Mouse (Mus musculus) ES-E14 (cell line): Measurements from ENCODE around the gene Rab35. TPM values are rescaled to one million over a fixed set of nuclear protein-coding genes. Genes with fewer than 3 reads are reported as not detected.

Source experiments
- DNase-seq: peaks from one replicate; pipeline ENCODE4 v3.0.0-alpha.2; 2013; ENCODE audit warnings: low read depth, low spot score
- H3K27ac ChIP-seq: 2 replicates; pipeline ENCODE4 v1.5.1; 2012; ENCODE audit warnings: low read depth, mild to moderate bottlenecking, low read length, moderate library complexity, mixed read lengths; ENCODE audit not compliant: poor library complexity, insufficient read depth, severe bottlenecking
- H3K36me3 ChIP-seq: 2 replicates; pipeline ENCODE4 v1.6.1; 2012; ENCODE audit warnings: mild to moderate bottlenecking, low read length, moderate library complexity, mixed read lengths; ENCODE audit not compliant: control insufficient read depth, poor library complexity, insufficient read depth, severe bottlenecking
- H3K4me1 ChIP-seq, 2 experiments: fragments of 150-350 bp in 1 of 2; sonication (generic) in 1 of 2; 2 replicates each; pipeline ENCODE4 v1.6.1; 2012; ENCODE audit warnings: low read length in 2 of 2, mild to moderate bottlenecking in 1 of 2, mixed read lengths in 1 of 2; ENCODE audit not compliant: control insufficient read depth in 2 of 2, insufficient read depth in 2 of 2, poor library complexity in 1 of 2
- H3K4me3 ChIP-seq, 2 experiments: fragments of 150-350 bp in 1 of 2; sonication (generic) in 1 of 2; 2 replicates each; pipeline ENCODE4 v1.5.1; 2012; ENCODE audit warnings: low read length in 2 of 2, low read depth in 1 of 2, mild to moderate bottlenecking in 1 of 2, mixed read lengths in 1 of 2; ENCODE audit not compliant: insufficient read depth in 1 of 2, poor library complexity in 1 of 2, severe bottlenecking in 1 of 2
- H3K9ac ChIP-seq: 2 replicates; pipeline ENCODE4 v1.6.1; 2012; ENCODE audit warnings: low read depth, mild to moderate bottlenecking, low read length, mixed read lengths; ENCODE audit not compliant: poor library complexity, insufficient read depth, severe bottlenecking
- H3K9me3 ChIP-seq: fragments of 150-350 bp; sonication (generic); 2 replicates; pipeline ENCODE4 v1.6.1; 2012; ENCODE audit warnings: low read depth, mild to moderate bottlenecking, low read length; ENCODE audit not compliant: control insufficient read depth, insufficient read depth
- CHD2 ChIP-seq: IDR thresholded peaks from 2 replicates; pipeline ENCODE4 v1.6.1; 2014; ENCODE audit warnings: mild to moderate bottlenecking, low read depth, low read length, inconsistent platforms
- HCFC1 ChIP-seq: IDR thresholded peaks from 2 replicates; pipeline ENCODE4 v1.6.1; 2012; ENCODE audit warnings: low read length, inconsistent platforms, borderline replicate concordance; ENCODE audit not compliant: insufficient read depth
- MAFK ChIP-seq: IDR thresholded peaks from 2 replicates; pipeline ENCODE4 v1.6.1; 2014; ENCODE audit warnings: mild to moderate bottlenecking, low read depth, low read length, inconsistent platforms; ENCODE audit not compliant: insufficient read depth
- ZC3H11A ChIP-seq: IDR thresholded peaks from 2 replicates; pipeline ENCODE4 v1.6.1; 2012; ENCODE audit warnings: low read depth, mild to moderate bottlenecking, inconsistent platforms, low read length, borderline replicate concordance
- ZNF384 ChIP-seq: IDR thresholded peaks from 2 replicates; pipeline ENCODE4 v1.6.1; 2012; ENCODE audit warnings: low read depth, low read length, inconsistent platforms
- in situ Hi-C, 2 experiments: fragments of 600-800 bp; cut with MboI; formaldehyde crosslinking; loops; one replicate each; pipeline ENCODE4 v1.15.1; 2025; ENCODE audit warnings: low sequenced_read_pairs in 2 of 2, inconsistent platforms in 1 of 2; ENCODE audit not compliant: unreplicated experiment in 2 of 2
- total RNA-seq: library from RNA; depleted of rRNA; stranded (reverse); fragments of 300-350 nt; gene quantifications from 2 replicates; pipeline ENCODE4 v1.2.3, GENCODE M21; 2012

Rab35 gene
- total RNA-seq, 1 experiment, result 58.7 TPM

DNA sequence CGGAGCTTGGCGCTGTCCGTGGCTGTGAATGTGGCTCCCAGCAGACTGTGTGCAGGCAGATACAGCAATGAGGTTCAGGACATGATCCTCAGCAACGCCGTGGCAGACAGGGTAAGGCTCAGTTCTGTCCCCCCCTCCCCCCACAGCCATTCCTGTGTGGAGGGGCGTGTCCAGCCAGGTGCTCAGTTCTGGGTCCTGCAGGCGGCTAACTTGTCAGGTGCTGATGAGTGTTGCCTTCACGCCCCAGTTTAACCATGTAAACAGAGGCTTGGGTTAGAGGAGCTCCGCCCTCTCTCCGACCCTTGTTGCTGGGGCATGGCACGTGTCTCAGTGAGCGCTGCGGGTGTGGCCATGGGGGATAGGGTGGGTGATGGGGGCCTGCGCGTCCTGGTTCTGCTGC, 12.0 kb upstream of the Rab35 start:
- in situ Hi-C loops, result no loop called here
- Histone ChIP-seq H3K4me3 (no peak overlapping the region), H3K4me1 (peaks cover 0 to 9% of the 10 kb centered on the region in 2 experiments; a peak in 1 of 4 replicates), H3K36me3 (peaks cover 59% of the 10 kb centered on the region), H3K9ac (no peak overlapping the region), H3K27ac (no peak overlapping the region), H3K9me3 (no peaks in the 10 kb centered on the region)
- no peak for DNase-seq
- TF ChIP-seq ZC3H11A (no peak), CHD2 (no peak), MAFK (no peak), HCFC1 (no peak), ZNF384 (no peak)

DNA sequence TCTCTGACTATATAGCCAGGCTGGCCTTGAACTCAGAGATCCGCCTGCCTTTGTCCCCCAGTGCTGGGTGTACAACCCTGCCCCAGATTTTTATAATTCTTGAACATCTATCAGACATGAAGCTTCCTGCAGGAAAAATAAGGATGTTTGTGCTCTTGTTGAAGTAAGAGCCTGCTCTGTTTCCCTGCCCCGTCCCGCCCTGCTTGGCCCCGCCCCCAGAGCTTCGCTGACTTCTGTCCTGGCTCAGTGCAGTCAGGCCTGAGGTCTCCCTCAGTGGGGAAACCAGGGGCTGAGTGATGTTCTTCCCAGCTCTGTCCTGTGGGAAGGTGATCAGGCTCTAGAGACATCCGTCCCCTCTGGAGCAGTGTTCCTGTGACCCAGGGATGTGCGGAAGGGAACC, 9.0 kb upstream of the Rab35 start:
- H3K4me3 ChIP-seq, result no peak overlapping the region
- no peak for DNase-seq
- in situ Hi-C loops, result no loop called here
- TF ChIP-seq HCFC1 (no peak), ZC3H11A (no peak), CHD2 (no peak), MAFK (no peak), ZNF384 (no peak)
- no peaks in the 10 kb centered on the region for H3K9me3 ChIP-seq
- H3K27ac ChIP-seq, result no peak overlapping the region
- peaks cover 0 to 9% of the 10 kb centered on the region in 2 experiments; a peak in 1 of 4 replicates for H3K4me1 ChIP-seq
- no peak overlapping the region for H3K9ac ChIP-seq
- peaks cover 34% of the 10 kb centered on the region for H3K36me3 ChIP-seq

GRCm38 (mm10) chr5:115623694-115624440, 7.8 kb upstream of the Rab35 start:
- no peak for DNase-seq
- TF ChIP-seq HCFC1 (no peak), ZNF384 (no peak), CHD2 (no peak), MAFK (no peak), ZC3H11A (no peak)
- Histone ChIP-seq H3K9ac (no peak overlapping the region), H3K9me3 (no peaks in the 10 kb centered on the region), H3K4me1 (peaks cover 0 to 8% of the 10 kb centered on the region in 2 experiments; a peak in 1 of 4 replicates), H3K27ac (no peak overlapping the region), H3K4me3 (no peak overlapping the region), H3K36me3 (peaks cover 28% of the 10 kb centered on the region)
- in situ Hi-C loops, result no loop called here

GRCm38 (mm10) chr5:115626237-115626886, 5.3 kb upstream of the Rab35 start:
- peaks cover 7% of the 10 kb centered on the region for H3K36me3 ChIP-seq
- no peak overlapping the region for H3K9ac ChIP-seq
- no peak overlapping the region for H3K27ac ChIP-seq
- in situ Hi-C loops, result no loop called here
- H3K4me3 ChIP-seq, result no peak overlapping the region
- TF ChIP-seq ZC3H11A (no peak), ZNF384 (no peak), MAFK (no peak), HCFC1 (no peak), CHD2 (no peak)
- peaks cover 0 to 3% of the 10 kb centered on the region in 2 experiments; a peak in 1 of 4 replicates for H3K4me1 ChIP-seq
- no peak for DNase-seq
- H3K9me3 ChIP-seq, result no peaks in the 10 kb centered on the region

DNA sequence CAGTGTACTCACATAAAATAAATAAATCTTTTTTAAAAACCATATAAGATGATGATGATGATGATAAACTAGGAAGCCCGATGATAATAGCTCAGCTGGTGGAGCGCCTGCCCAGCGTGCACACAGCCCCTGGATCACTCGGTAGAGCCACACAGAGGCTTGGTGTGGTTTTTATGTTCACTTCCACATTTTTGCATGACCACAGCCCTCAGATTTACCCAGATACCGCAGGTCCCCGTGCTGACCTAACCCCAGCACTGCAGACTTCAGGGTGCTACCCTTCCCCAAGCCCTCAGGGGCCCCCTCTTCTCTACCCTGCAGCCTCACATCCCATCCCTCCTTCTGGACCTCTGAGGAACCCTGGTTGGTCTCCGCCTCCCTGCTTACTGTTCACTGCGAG, 3.6 kb upstream of the Rab35 start:
- H3K36me3 ChIP-seq, result no peaks in the 10 kb centered on the region; the same call in 1 of the 2 replicates
- H3K27ac ChIP-seq, result no peak overlapping the region
- TF ChIP-seq ZC3H11A (no peak), CHD2 (no peak), HCFC1 (no peak), ZNF384 (no peak), MAFK (no peak)
- H3K4me1 ChIP-seq, result peaks cover 0 to 6% of the 10 kb centered on the region in 2 experiments; a peak in 2 of 4 replicates
- no peaks in the 10 kb centered on the region for H3K9me3 ChIP-seq
- H3K9ac ChIP-seq, result no peak overlapping the region
- H3K4me3 ChIP-seq, result no peak overlapping the region
- no peak for DNase-seq
- in situ Hi-C loops, result no loop called here
